Mouse (Mus musculus) stomach, postnatal 0 days (tissue): Measurements from ENCODE around the gene Ddi2. TPM values are rescaled to one million over a fixed set of nuclear protein-coding genes. Genes with fewer than 3 reads are reported as not detected.
A peak's percentile ranks its signal among the peaks of the same experiment; 100 is the strongest.

Source experiments
- ATAC-seq: fragments of 200-750 bp; cut with Nextera tagmentation; 2 replicates; pipeline ENCODE4 v1.8.0; 2017; ENCODE audit not compliant: low FRiP score, low TSS enrichment
- DNase-seq: peaks from one replicate; pipeline ENCODE4 v3.0.0-alpha.2; 2016; ENCODE audit warnings: low spot score
- H3K27ac ChIP-seq: fragments of 300-500 bp; sonication (generic); replicated peaks from 2 replicates; pipeline ENCODE4 v1.5.1; 2014; ENCODE audit warnings: mild to moderate bottlenecking, control low read depth
- H3K27me3 ChIP-seq: fragments of 300-500 bp; sonication (generic); 2 replicates; pipeline ENCODE4 v1.6.1; 2014; ENCODE audit warnings: low read length; ENCODE audit not compliant: control insufficient read depth, insufficient read depth
- H3K36me3 ChIP-seq: fragments of 300-500 bp; sonication (generic); 2 replicates; pipeline ENCODE4 v1.6.1; 2014; ENCODE audit warnings: low read length, mixed read lengths; ENCODE audit not compliant: control insufficient read depth, insufficient read depth
- H3K4me1 ChIP-seq: fragments of 300-500 bp; sonication (generic); replicated peaks from 2 replicates; pipeline ENCODE4 v1.6.1; 2014; ENCODE audit warnings: antibody characterized with exemption; ENCODE audit not compliant: control insufficient read depth, insufficient read depth
- H3K4me2 ChIP-seq: fragments of 300-500 bp; sonication (generic); replicated peaks from 2 replicates; pipeline ENCODE4 v1.6.1; 2014; ENCODE audit warnings: low read depth, mild to moderate bottlenecking, control low read depth, moderate library complexity
- H3K4me3 ChIP-seq: fragments of 300-500 bp; sonication (generic); 2 replicates; pipeline ENCODE4 v1.5.1; 2014; ENCODE audit warnings: low read depth, low read length, control low read depth
- H3K9ac ChIP-seq: fragments of 300-500 bp; sonication (generic); 2 replicates; pipeline ENCODE4 v1.6.1; 2014; ENCODE audit warnings: mild to moderate bottlenecking, low read length, control low read depth, mixed read lengths
- H3K9me3 ChIP-seq: fragments of 300-500 bp; sonication (generic); 2 replicates; pipeline ENCODE4 v1.6.1; 2016; ENCODE audit warnings: low read length; ENCODE audit not compliant: control insufficient read depth
- CTCF ChIP-seq: IDR thresholded peaks from 2 replicates; pipeline ENCODE4 v1.5.1; 2016; ENCODE audit warnings: antibody characterized with exemption, low read depth, mild to moderate bottlenecking, moderate library complexity
- EP300 ChIP-seq: optimal IDR thresholded peaks from 2 replicates; pipeline ENCODE3; 2016; ENCODE audit warnings: antibody characterized with exemption
- WGBS: fragments of 180-500 bp; shearing (Covaris S2); extraction: QIAGEN DNeasy Blood & Tissue Kit; methylation state at CpG from one replicate; pipeline ENCODE4 v1.1.7; 2014; 5-methylcytosine and 5-hydroxymethylcytosine counted together
- polyA plus RNA-seq: library from polyadenylated mRNA; unstranded; fragments of >200 nt; fragmentation: Nextera tagmentation; extraction: Ambion mirVana; gene quantifications from 2 replicates; pipeline ENCODE4 v1.2.1, GENCODE M21; 2015

Ddi2 gene
- polyA plus RNA-seq, 1 experiment from 2014 or later, result 14.4 TPM

- H3K4me2 ChIP-seq, result no peak overlapping the region
- DNase-seq (no peak), ATAC-seq (no peak)
- 76% methylated on average over 6 of the region's 6 CpGs for WGBS
- TF ChIP-seq CTCF (no peak), EP300 (no peak)
- no peak overlapping the region for H3K4me3 ChIP-seq
- H3K9me3 ChIP-seq, result no peaks in the 10 kb centered on the region
- H3K27ac ChIP-seq, result no peak overlapping the region
- H3K4me1 ChIP-seq, result no peaks in the 10 kb centered on the region
- no peaks in the 10 kb centered on the region for H3K27me3 ChIP-seq
- no peak overlapping the region for H3K9ac ChIP-seq
- H3K36me3 ChIP-seq, result peaks cover 4% of the 10 kb centered on the region; the same call in 1 of the 2 replicates
These were observed 74.0 kb downstream of the Ddi2 start for GRCm38 (mm10) chr4:141649244-141649643.

DNA sequence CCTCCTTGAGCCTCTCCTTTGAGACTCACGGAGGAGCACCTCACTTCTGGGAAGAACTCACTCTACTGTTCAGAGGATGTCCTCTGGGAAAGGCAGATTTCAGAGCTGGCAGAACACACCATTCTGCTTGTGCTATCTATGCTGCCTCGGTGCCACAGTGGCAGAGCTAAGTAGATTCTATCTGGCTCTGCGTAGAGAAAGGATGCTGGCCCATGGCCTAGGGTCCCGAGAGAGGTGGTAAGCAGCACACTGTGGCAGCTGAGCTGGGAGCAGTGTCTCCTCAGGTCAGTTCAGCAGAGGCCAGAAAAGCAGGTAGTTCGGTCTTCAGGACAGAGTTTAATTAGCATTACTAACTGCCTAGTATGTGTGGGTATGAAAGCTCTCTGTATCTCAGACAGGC lies 75.0 kb downstream of the Ddi2 start:
- Histone ChIP-seq H3K27me3 (no peaks in the 10 kb centered on the region), H3K4me3 (no peak overlapping the region), H3K27ac (no peak overlapping the region), H3K9ac (no peak overlapping the region), H3K36me3 (peaks cover 4% of the 10 kb centered on the region; the same call in 1 of the 2 replicates), H3K9me3 (no peaks in the 10 kb centered on the region), H3K4me2 (no peak overlapping the region), H3K4me1 (no peaks in the 10 kb centered on the region)
- ATAC-seq (no peak), DNase-seq (no peak)
- 89% methylated on average over 5 of the region's 5 CpGs for WGBS
- no peak for TF ChIP-seq EP300
- TF ChIP-seq CTCF, result no peak

- no peak overlapping the region for H3K4me3 ChIP-seq
- H3K27me3 ChIP-seq, result no peaks in the 10 kb centered on the region
- ATAC-seq (no peak), DNase-seq (no peak)
- no peak overlapping the region for H3K9ac ChIP-seq
- no peak for TF ChIP-seq CTCF
- no peak for TF ChIP-seq EP300
- WGBS, result 94% methylated on average over 3 of the region's 3 CpGs
- H3K9me3 ChIP-seq, result no peaks in the 10 kb centered on the region
- H3K36me3 ChIP-seq, result peaks cover 6% of the 10 kb centered on the region
- H3K27ac ChIP-seq, result no peak overlapping the region
- H3K4me1 ChIP-seq, result no peaks in the 10 kb centered on the region
- no peak overlapping the region for H3K4me2 ChIP-seq
These were observed 76.0 kb downstream of the Ddi2 start for GRCm38 (mm10) chr4:141647187-141647586.

GRCm38 (mm10) chr4:141645988-141646387 lies 77.2 kb downstream of the Ddi2 start:
- Histone ChIP-seq H3K9ac (no peak overlapping the region), H3K4me2 (no peak overlapping the region), H3K4me1 (no peaks in the 10 kb centered on the region), H3K27me3 (no peaks in the 10 kb centered on the region), H3K9me3 (no peaks in the 10 kb centered on the region), H3K27ac (no peak overlapping the region), H3K36me3 (peaks cover 5% of the 10 kb centered on the region), H3K4me3 (no peak overlapping the region)
- no peak for TF ChIP-seq CTCF
- no peak for TF ChIP-seq EP300
- no peak for ATAC-seq
- no peak for DNase-seq
- 93% methylated on average over 8 of the region's 8 CpGs for WGBS

- H3K27me3 ChIP-seq, result no peaks in the 10 kb centered on the region
- H3K4me1 ChIP-seq, result no peaks in the 10 kb centered on the region
- ATAC-seq (no peak), DNase-seq (no peak)
- H3K36me3 ChIP-seq, result peaks cover 5% of the 10 kb centered on the region
- no peak overlapping the region for H3K4me2 ChIP-seq
- H3K9ac ChIP-seq, result no peak overlapping the region; the same call in 1 of the 2 replicates
- no peak overlapping the region for H3K4me3 ChIP-seq
- TF ChIP-seq EP300 (no peak), CTCF (no peak)
- 32% methylated on average over 7 of the region's 7 CpGs for WGBS
- no peaks in the 10 kb centered on the region for H3K9me3 ChIP-seq
- peak overlapping the region; percentile 56; the same call in 1 of the 2 replicates for H3K27ac ChIP-seq
These were observed 79.9 kb downstream of the Ddi2 start for GRCm38 (mm10) chr4:141643118-141643855.
